Mouse (Mus musculus) macrophage (primary cell): ENCODE measurements at regions not wholly inside any gene's neighbourhood (a gene's known extent, or its start where the extent isn't known, plus 50 kb on each side); places are given as distances from the start of the nearest gene placed in this dataset.
"Not testable (repeated sequence)": the region's sequence is repeated elsewhere in the genome, so short reads cannot be mapped to it uniquely, and the experiment has no call there.

Experiments
- H3K27ac ChIP-seq: fragments of 350-480 bp; formaldehyde crosslinking; 2 replicates; pipeline ENCODE4 v1.9.0; 2021
- H3K36me3 ChIP-seq: fragments of 350-480 bp; formaldehyde crosslinking; 2 replicates; pipeline ENCODE4 v1.9.0; 2021; ENCODE audit errors: inconsistent target
- H3K4me3 ChIP-seq: fragments of 350-480 bp; formaldehyde crosslinking; 2 replicates; pipeline ENCODE4 v1.9.0; 2021; ENCODE audit errors: inconsistent target
- H3K79me2 ChIP-seq: fragments of 350-480 bp; formaldehyde crosslinking; 2 replicates; pipeline ENCODE4 v1.9.0; 2021; ENCODE audit errors: inconsistent target
- WGBS: methylation state at CpG from one replicate; pipeline ENCODE4 v1.1.7; 2026; ENCODE audit warnings: inconsistent platforms; ENCODE audit not compliant: missing documents; 5-methylcytosine and 5-hydroxymethylcytosine counted together

DNA sequence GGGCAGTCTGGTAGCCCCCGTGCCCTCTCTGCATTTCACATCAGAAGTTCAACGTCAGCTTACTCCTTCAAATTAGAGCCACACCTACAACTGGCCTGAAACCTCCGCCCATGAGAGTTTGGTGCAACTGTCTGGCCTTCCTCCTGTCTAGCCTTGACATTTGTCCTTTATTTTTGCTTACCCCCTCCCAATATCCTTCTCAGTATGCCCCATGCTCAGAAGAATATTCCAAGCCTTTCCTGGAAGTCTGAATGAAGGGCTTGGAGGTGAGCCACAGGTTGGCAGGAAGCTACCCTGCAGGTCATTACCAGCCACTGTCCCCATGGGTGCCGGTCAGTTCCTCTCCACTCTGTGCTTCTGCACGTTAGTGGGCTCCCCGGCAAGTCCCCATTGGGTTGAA is 997.4 kb downstream of the 4930447A16Rik start:
- H3K36me3 ChIP-seq = no peaks in the 10 kb centered on the region
- no peaks in the 10 kb centered on the region for H3K79me2 ChIP-seq
- 95% methylated on average over 6 of the region's 6 CpGs for WGBS
- H3K4me3 ChIP-seq = no peak overlapping the region
- no peak overlapping the region for H3K27ac ChIP-seq

DNA sequence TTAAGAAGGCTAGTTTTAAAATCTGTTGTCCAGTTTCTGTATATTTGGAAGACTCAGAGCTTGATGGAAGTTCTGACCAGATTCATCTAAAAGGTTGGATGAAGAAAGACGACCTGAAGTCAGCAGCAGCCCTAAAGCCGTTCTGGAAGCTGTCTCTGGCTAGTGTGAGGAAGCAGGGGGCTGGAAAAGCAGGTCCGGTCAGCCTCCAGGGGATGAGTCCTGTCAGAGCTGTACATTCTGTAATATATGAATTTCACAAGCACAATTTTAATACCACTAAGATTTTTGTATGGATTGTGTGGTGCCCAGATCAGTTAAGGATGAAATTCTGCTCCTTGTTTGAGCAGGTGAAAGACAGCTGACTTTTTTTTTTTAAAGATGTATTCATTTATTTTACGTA is 1000.2 kb downstream of the 4930447A16Rik start:
- H3K36me3 ChIP-seq = no peaks in the 10 kb centered on the region
- H3K27ac ChIP-seq = no peak overlapping the region
- H3K4me3 ChIP-seq = no peak overlapping the region
- no peaks in the 10 kb centered on the region for H3K79me2 ChIP-seq
- 83% methylated on average over 4 of the region's 4 CpGs for WGBS

DNA sequence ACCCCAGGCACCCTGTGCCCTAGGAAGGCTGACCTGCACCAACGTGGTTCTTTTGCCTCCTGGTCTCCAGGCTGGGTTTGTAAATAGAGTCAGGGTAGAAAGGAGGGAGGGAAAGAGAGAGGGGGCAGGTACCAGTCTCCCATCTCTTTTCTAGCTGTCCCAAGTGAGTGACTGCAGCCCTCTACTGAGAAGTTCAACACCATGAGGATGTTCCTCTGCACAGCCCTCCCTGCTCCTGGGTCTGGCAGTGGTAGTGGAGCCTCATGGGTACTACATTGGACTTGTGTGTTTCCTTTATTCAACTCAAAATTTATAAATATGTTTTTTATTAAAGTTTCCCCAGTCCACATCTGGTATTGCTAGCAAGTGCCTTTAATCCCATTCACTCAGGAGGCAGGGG is 1002.6 kb downstream of the 4930447A16Rik start:
- no peaks in the 10 kb centered on the region for H3K36me3 ChIP-seq
- H3K27ac ChIP-seq = no peak overlapping the region
- WGBS = 100% methylated on average over 1 of the region's 1 CpGs
- H3K79me2 ChIP-seq = no peaks in the 10 kb centered on the region
- H3K4me3 ChIP-seq = no peak overlapping the region

DNA sequence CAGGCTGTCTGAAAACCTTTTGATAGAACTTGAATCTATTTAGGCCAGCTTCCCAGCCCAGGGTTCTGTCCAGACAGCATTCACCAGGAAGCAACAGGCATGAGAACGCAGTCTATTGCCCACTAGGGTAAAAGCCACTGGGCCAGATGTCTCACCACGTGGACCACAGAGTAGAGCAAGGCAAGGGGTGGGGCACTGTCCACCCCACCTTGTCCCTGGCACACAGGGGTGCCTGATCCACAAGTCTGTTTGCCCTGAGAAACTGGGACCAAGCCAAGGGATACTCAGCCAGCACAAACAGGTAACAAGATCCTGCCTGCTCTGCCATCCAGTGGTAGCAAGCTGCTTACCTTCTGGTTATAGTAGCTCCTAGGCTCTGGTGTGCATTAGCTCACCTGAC is 1006.3 kb downstream of the 4930447A16Rik start:
- no peak overlapping the region for H3K4me3 ChIP-seq
- no peak overlapping the region for H3K27ac ChIP-seq
- WGBS = 14% methylated on average over 2 of the region's 2 CpGs
- no peaks in the 10 kb centered on the region for H3K79me2 ChIP-seq
- H3K36me3 ChIP-seq = no peaks in the 10 kb centered on the region

DNA sequence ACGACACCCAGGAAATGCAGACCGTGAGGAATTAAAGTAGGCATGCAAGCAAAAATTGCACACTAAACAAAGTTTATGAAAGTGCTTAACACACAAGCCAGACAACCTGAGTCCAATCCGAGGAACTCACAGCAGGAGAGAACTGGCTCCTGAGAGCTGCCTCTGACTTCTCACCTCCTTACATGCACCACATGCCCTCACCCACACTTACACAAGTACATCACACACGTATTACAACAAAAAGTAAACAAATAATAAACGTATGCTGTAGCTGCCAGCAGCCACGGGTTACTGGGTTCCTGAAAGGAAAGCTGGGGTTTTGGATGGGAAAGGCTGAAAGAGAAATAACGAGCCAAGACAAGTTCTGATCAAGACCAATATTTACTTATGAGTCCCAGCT is 1008.0 kb downstream of the 4930447A16Rik start:
- WGBS = 93% methylated on average over 7 of the region's 7 CpGs
- no peaks in the 10 kb centered on the region for H3K79me2 ChIP-seq
- no peak overlapping the region for H3K27ac ChIP-seq
- H3K36me3 ChIP-seq = no peaks in the 10 kb centered on the region
- H3K4me3 ChIP-seq = no peak overlapping the region

DNA sequence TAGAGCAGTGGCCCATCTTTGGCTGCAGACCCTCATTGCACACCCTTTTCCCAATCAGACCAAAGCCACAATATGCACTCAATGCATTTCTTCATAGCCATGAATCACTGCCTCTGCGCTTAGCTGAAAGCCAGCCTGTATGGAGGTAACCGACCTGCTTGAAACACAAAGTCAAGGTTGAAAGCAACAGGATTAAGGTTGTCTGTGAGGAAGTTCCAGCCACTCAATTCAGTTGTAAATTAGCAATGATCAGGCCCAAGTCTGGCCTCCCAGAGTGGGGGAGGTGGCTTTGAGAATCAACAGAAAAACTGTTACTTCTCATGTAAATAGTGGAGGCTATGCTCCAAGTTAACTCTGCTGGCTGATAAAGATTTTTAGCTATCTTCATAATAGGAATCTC is 1008.9 kb downstream of the 4930447A16Rik start:
- H3K27ac ChIP-seq, H3K36me3 ChIP-seq, H3K4me3 ChIP-seq, H3K79me2 ChIP-seq: not testable (repeated sequence)
- 96% methylated on average over 2 of the region's 2 CpGs for WGBS
